Mouse (Mus musculus) fat pad, adult 2 months (tissue): Measurements from ENCODE around the gene Heatr3.
A peak's percentile ranks its signal among the peaks of the same experiment; 100 is the strongest.
"Not testable (repeated sequence)": the region's sequence is repeated elsewhere in the genome, so short reads cannot be mapped to it uniquely, and the experiment has no call there.

Experiments
- DNase-seq: peaks from one replicate; pipeline ENCODE4 v3.0.0-alpha.2; 2011; ENCODE audit warnings: low read depth, low spot score; ENCODE audit errors: extremely low read depth

The Heatr3 gene

GRCm38 (mm10) chr8:88185716-88186115, 48.1 kb downstream of the Heatr3 start:
- DNase-seq: no peak

GRCm38 (mm10) chr8:88197328-88197727, 59.7 kb downstream of the Heatr3 start:
- DNase-seq: no peak

GRCm38 (mm10) chr8:88198551-88198944, 60.9 kb downstream of the Heatr3 start:
- DNase-seq: no peak

GRCm38 (mm10) chr8:88198945-88199571, 61.4 kb downstream of the Heatr3 start, which contains the start of gene Tent4b:
Tent4b (plus strand) TSS chr8:88199213.
- no peak for DNase-seq

- no peak for DNase-seq
These were observed 62.3 kb downstream of the Heatr3 start for GRCm38 (mm10) chr8:88199700-88200601.

GRCm38 (mm10) chr8:88200724-88201495, 63.3 kb downstream of the Heatr3 start:
- peak; percentile 40 for DNase-seq

GRCm38 (mm10) chr8:88201641-88202040, 64.0 kb downstream of the Heatr3 start:
- DNase-seq: no peak

- DNase-seq: no peak
These were observed 68.4 kb downstream of the Heatr3 start for GRCm38 (mm10) chr8:88206016-88206415.

- no peak for DNase-seq
These were observed 69.6 kb downstream of the Heatr3 start for GRCm38 (mm10) chr8:88207121-88207821.

GRCm38 (mm10) chr8:88209930-88210827, 72.5 kb downstream of the Heatr3 start:
- not testable (repeated sequence) for DNase-seq

GRCm38 (mm10) chr8:88221353-88221752, 83.7 kb downstream of the Heatr3 start:
- DNase-seq: no peak
